Mouse (Mus musculus): ENCODE data around the gene Trappc3.
"Not testable (repeated sequence)": the region's sequence is repeated elsewhere in the genome, so short reads cannot be mapped to it uniquely, and the experiment has no call there.

Gene Trappc3

DNA sequence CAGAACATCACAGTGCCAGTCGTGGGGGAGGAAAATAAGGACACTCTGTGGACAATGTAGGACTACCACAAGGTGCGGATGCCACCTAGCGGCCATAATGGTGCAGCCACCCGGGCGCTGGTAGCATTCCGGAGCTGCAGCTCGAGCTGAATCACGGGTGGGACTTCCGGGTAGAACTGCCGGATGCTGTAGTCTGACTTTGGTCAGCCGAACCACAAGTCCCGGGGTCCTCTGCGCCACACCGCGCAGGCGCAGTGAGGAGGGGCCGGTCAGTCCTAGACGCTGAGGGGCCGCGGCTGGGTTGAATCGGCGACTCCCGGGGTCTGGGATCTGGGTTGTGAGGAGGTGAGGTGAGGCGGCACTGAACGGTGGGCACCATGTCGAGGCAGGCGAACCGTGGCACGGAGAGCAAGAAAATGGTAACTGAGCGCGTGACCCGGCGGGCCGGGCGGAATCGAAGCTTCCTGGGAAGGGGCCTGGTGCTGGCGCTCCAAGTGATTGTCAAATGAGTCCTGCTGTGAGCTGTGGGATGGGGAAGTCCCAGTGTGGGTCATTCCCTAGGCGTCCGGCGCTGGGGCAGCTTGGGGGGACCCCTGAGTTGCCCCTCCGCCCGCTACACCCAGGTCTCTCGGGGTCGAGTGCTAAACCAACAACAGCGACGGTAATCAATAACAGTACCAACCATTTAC is at the start of gene Trappc3:
Trappc3 (plus strand) TSS at position 207 of the 689 bp plus-strand sequence.
- DNase-seq (ENCODE audit: low spot score) = peak; percentile 100

DNA sequence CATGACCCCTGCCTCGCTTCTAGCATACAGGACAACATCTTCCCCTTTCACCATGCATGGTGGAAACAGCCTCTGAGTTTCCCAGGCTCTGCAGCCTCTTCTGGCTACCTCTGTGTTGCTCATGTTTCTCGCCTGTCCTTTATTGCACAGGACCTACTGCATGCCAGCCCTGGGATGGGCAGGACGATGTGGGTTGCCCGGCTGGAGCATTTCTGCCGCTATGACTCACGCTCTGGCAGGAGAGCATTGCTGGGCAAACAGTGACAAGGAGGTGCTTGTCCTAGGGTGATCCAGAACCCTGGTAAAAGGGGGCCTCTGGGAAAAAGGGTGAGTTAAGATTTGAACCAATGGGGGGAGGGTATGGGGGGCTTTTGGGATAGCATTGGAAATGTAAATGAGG is 44.4 kb upstream of the Trappc3 start:
- DNase-seq (ENCODE audit: low spot score) = no peak

DNA sequence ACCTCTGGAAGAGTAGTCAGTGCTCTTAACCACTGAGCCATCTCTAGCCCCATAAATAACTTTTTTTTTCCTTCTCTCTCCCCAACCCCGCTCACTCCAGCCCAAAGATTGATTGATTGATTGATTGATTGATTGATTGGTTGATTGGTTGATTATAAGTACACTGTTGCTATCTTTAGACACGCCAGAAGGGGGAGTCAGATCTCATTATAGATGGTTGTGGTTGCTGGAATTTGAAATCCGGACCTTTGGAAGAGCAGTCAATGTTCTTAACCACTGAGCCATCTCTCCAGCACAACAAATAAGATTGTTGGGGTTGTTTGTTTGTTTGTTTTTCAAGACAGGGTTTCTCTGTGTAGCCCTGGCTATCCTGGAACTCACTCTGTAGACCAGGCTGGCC is 42.6 kb upstream of the Trappc3 start:
- DNase-seq (ENCODE audit: low spot score) = not testable (repeated sequence)

DNA sequence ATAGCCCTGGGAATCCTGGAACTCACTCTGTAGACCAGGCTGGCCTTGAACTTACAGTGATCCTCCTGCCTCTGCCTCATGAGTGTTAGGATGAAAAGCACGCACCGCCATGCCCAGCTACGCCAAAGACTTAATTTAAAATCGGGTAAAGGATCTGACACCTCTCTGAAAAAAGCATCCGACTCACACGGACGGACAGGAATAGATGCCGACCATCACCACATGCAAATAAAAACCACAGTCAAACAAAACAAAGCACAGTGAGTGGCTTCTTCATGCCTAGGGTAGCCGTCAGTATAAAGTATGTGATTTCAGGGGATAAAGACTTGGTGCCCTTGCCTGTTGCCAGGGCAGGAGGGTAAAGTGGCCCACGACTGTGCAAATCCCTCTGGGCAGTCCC is 42.1 kb upstream of the Trappc3 start:
- no peak for DNase-seq (ENCODE audit: low spot score)

DNA sequence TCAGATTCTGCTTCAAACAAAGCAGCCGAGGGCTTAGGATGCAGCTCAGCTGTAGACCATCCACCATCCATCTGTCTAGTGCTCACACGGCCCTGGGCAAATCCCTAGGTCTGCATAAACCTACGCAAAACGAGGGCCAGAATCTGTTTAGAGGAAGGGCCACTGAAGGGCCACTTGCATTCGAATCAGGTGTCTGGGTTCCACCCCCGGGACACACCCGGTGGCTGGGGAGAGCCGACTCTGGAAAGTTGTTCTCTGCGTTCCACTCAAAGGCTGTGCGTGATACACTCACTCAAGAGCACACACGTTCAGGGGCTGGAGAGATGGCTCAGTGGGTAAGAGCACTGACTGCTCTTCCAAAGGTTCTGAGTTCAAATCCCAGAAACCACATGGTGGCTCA is 39.5 kb upstream of the Trappc3 start:
- no peak for DNase-seq (ENCODE audit: low spot score)

- DNase-seq (ENCODE audit: low spot score) = no peak
Observed at GRCm38 (mm10) chr4:126226640-126227039, 35.5 kb upstream of the Trappc3 start.

DNA sequence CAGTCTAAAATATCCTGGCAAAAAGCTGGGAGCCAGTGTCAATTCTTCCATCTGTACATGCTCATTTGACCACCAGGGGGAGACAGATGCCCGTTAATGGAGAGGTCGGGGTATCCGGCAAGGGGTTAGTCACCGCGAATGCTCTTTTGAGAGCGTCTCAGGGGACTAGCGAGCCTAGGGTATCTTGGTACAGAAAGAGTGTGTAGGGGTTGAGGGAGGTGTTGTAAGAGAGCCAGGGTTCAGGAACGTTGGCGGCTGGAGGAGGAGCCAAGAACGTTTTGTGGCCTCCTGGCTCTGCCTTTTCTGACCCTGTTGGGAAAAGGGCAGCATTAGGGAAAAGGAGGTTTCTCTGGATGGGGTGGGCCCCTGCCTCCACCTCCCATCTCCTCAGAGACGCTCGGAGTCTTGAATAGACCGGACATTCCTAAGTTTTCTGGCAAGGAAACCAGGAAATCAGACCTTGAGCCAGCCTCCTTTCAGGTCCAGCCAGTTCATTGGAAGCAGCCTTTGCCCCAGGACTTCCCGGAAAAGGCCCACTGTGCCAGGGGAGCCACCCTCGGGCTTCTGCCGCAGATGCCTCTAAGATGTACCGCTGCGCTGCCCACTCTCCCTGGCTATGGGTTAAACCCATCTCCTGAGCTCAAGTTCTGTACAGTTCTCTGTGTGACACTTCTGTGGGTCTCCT is 34.9 kb upstream of the Trappc3 start:
- peak; percentile 93 for DNase-seq (ENCODE audit: low spot score)

- no peak for DNase-seq (ENCODE audit: low spot score)
Observed at GRCm38 (mm10) chr4:126228144-126228543, 34.0 kb upstream of the Trappc3 start.

- DNase-seq (ENCODE audit: low spot score) = no peak
Observed at GRCm38 (mm10) chr4:126229900-126230299, 32.2 kb upstream of the Trappc3 start.

DNA sequence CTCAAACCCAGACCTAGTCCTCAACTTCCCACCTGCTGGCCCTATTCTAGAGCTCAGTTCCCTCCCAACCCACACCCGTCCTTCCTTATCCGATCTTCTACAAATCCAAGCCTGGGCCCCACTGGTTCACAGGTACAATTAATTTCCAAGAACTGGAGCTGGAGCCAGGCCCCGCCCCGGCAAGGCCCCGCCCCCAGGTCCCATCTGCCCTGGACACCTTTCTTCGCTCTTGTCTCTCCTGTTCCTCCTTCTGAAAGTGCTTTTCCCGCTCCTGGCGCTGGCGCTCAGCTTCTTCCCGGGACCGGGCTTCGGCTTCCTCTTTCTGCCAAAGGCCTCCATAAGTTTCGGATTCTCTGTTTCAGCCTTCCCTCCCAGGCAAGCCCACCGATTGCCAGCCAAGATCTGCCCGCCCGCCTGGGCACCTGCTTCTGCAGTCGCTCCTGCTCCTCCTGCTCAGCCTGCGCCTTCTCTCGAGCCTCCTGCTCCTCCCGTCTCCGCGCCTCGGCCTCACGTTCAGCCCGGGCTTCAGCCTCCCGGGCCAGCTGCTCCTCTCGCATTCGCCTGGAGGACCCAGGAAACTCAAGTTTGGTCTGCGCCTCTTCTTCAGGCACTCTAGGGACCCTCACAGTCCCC is 28.3 kb upstream of the Trappc3 start:
- no peak for DNase-seq (ENCODE audit: low spot score)

DNA sequence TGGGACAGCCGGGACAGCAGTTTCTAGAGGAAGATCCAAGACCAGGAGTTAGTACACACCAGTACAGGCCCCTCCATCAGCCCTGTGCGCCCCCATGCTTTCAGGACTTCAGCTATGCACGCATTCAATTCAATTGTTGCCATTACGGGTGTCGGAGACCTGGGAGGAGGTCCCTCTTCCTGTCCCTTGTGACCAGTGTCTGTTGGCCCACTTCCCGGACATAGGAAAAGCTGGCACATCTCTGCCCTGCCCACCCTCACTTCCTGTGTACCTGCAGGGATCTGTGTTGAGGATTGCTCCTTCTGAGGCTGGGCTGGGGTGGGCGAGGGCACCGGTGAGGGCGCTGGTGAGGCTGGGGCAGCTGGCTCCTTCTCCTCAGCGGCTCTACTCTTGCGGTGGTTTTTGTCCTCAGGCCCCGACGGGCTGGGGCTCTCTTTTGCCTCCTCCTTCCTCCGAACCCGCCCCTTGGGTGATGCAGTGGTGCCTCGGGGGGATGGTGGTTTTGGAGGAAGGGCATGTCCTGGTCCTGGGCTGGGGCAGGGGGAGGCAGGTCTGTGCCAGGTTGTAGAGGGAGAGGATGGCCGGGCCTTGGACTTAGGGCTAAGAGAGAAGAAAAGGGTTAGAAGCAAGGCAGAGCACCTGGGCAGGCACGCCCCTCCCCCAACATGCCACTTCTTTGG is 27.5 kb upstream of the Trappc3 start:
- DNase-seq (ENCODE audit: low spot score) = no peak

DNA sequence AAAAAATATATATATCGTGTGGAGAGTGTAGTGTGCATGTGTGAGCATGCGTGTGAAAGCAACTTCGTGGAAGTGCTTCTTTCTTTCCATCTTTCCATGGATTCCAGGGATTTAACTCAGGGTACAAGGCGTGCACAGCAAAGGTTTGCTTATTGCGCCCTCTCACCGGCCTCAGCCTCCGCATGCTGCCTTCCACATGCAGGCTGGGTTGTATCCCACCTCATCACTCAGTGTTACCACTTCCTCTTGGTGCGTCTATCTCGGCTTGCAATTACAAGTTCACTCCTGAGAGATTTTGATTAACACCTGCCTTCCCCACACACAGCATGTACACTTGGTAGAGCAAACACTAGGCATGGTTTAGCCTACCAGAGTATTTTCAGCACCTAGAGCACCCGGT is 26.9 kb upstream of the Trappc3 start:
- no peak for DNase-seq (ENCODE audit: low spot score)

DNA sequence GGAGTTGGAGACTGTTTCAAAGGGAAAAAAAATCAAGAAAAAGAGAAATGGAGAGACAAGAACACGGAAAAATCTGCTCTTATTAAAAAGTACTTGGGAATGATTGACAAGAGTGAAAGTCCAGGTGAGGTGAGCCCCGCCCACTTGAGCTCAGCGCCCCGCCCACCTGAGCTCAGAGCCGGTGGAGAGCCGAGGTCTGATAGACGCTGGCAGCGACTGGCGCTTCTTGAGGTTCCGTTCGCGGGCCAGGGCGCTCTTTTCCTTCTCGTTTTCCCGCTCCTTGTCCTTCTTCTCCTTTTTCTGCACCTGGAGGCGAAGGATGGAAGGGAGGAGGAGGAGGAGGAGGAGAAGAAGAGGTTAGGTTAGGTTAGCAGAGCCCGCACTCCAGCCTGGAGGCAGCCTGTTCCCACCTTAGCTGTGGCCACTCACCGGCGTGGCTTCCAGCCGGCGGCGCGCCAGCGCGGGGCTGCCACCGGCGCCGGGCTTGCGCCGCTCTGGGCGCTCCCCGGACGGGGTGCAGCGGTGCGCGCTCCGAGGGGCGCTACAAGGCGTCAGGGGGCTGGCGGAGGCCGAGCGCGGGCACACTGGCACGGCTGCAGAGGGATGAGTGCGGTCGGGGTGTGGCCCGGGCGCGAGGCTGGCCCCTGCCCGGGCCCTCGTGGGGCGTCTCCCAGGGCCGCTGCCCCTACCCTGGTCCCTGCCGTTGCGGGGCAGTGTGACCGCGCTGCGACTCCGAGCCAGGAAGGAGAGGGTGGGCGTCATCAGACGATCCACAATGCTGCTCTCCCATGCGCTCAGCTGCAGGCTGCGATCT is 25.5 kb upstream of the Trappc3 start:
- DNase-seq (ENCODE audit: low spot score) = no peak

GRCm38 (mm10) chr4:126237721-126238242 is 24.3 kb upstream of the Trappc3 start:
- DNase-seq (ENCODE audit: low spot score) = no peak

DNA sequence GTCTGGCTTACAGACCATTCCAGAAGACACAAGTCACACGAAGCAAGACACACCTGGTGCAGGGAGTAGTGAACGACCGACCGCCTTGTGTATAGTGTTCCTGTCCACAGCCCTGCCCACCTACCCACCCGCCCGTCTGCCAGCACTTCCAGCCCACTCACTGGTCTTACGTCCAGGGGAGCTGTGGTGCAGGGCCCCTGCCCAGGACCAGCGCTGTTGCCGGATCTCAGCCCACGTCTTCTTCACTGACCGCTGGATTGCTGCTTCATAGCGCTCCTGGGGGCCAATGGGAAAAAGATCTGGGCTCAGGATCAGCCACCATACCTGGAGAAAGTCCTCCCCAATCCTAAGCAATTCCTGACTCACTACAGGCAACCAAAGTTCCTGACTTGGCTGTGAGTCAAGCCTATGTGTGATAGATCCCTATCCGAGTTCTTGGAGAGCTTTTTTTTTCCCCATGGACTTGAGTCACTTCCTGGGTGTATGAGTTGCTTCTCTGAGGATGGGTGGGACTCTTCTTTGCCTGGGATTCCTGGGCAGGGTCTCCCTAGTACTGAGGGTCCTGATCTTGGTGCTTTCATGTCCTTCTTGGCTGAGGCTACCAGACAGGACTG is 22.2 kb upstream of the Trappc3 start:
- no peak for DNase-seq (ENCODE audit: low spot score)

GRCm38 (mm10) chr4:126241956-126242355 is 20.2 kb upstream of the Trappc3 start:
- DNase-seq (ENCODE audit: low spot score) = no peak

DNA sequence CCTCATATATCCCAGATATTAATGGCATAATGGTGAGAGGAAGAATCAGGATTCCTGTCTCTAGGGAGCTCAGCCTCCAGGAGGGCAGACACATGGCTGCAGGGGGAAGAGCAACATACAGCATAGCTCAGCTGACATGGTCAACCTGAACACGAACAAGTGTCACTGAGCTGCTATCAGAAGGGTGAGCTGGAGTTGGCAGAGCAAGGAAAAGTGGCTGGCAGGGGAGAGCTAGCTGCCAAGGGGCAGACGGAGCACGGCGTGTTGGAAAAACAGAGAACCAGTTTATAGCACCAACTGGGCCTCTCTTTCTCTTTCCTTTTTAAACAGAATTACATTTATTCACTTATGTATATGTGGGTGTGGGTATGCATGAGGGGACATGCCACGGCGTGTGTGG is 19.6 kb upstream of the Trappc3 start:
- DNase-seq (ENCODE audit: low spot score) = no peak

DNA sequence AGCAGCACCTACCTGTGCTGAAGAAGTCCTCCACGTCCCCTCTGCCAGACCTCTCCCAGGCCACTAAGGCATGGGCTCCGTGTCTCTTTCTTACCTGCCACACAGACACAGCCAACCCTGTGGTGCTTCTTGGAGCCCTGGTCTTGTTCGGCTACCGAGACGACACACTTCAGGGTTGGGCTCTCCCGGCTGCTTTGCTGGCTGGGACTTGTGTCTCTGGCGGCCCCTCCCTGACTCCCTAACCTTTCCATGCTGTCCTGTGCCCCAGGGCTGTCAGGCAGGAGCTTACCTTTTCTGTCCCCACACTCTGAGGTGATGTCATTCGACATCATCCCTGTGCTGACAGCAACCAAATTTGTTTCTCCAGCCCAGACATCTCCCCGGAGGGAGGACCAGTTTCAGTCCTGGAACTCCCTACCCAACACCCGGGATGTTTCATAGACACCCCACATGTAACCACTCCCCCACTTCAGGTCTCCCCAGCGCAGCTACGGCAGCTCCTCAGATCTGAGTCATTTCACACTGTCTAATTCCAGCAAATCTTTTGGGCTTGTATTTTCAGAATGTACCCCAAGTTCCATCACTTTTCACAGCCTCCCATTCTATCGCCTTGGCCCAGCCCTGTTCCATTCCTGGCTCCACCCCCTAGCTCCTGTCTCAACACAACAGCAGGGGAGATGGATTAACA is 15.8 kb upstream of the Trappc3 start:
- DNase-seq (ENCODE audit: low spot score) = no peak

- DNase-seq (ENCODE audit: low spot score) = peak; percentile 53
Observed at GRCm38 (mm10) chr4:126248261-126248868, 13.8 kb upstream of the Trappc3 start.

DNA sequence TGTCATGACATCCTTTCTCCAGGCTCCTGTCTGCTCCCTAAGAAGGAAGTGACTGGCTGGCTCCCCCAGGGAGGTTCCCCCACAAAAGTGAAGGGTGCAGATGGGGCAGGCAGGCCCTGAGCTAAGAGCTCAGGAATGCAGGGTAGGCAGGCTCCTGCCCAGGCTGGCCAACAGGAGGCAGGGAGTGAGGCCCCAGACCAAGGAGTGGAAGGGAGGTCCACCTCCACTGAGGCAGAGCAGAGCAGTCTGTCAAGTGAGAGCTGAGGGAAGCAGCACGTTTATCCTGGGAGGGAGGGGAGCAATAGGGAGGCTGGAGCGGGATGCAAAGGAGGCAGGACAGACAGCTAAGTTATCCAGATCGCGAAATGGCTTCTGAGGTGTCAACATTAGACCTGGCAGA is 11.5 kb upstream of the Trappc3 start:
- DNase-seq (ENCODE audit: low spot score) = no peak
